Mouse (Mus musculus) 416B (cell line): ENCODE measurements around the gene Pa2g4.
"Not testable (repeated sequence)": the region's sequence is repeated elsewhere in the genome, so short reads cannot be mapped to it uniquely, and the experiment has no call there.

Source experiments
- DNase-seq: peaks from one replicate; pipeline ENCODE4 v3.0.0; 2011; ENCODE audit warnings: low read depth

Pa2g4 gene

DNA sequence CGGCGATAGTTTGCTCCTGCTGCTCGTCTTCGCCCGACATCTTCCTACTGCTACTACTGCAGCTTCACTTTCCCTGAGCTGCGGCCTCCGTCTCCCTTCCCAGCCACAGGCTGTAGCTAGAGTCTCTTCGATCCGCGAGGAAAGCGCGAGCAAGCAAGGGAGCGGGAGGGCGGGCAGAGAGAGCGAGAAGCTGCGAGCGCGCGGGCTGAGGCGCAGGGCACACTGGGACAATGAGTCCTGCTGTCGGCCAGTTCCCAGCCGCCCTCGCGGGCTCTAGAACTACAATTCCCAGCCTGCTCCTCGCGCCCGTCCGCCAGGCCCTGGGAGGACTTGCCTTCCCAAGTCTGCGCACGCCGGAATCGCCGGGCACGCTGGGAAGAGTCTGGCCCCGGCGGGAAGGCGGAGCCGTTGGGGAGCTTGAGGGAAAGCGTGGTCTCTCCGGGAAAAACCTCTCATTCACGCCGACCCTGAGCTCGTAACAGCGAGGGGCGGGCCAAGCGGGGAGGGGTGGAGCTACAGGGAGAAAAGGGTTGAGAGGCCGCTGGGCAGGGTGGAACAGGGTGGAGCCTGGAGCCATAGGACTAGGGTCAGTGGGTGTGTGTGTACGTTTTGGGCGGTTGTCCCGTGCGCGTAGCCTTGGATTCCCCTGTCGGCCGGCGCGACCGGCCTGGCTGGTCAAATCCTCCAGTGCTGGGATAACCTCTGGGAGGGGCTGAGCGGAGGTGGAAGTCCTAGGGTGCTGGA is at the start of gene Pa2g4:
TSS of gene Pa2g4 (minus strand) at position 200 of the 744 bp plus-strand sequence.
- peak; percentile 100 for DNase-seq

DNA sequence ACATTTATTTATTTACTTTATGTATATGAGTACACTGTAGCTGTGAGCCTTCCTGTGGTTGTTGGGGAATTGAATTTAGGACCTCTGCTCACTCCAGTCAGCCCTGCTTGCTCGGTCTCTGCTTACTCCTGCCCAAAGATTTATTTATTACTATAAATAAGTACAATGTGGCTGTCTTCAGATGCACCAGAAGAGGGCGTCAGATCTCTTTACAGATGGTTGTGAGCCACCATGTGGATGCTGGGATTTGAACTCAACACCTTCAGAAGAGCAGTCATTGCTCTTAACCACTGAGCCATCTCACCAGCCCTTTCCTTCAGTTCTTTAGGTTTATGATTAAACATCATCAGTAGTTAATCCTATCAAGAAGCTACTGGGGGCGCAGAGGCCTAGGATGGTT is 49.1 kb upstream of the Pa2g4 start:
- no peak for DNase-seq

DNA sequence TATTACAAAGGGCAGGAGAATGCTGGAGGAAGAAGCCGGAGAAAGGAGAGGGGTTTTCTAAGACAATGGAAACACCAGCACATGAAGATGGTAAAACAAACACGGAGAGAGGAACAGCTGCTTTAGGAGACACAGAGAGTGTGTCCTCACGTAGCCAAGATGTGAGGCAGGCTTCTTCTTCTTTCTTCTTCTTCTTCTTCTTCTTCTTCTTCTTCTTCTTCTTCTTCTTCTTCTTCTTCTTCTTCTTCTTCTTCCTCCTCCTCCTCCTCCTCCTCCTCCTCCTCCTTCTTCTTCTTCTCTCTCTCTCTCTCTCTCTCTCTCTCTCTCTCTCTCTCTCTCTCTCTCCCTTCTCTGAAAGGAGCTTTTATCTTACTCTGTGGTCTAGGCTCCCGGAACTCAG is 48.0 kb upstream of the Pa2g4 start:
- DNase-seq: not testable (repeated sequence)

- no peak for DNase-seq
Observed at GRCm38 (mm10) chr10:128613154-128613440, 47.3 kb upstream of the Pa2g4 start.

- peak; percentile 88 for DNase-seq
Observed at GRCm38 (mm10) chr10:128612433-128613153, 46.8 kb upstream of the Pa2g4 start.

DNA sequence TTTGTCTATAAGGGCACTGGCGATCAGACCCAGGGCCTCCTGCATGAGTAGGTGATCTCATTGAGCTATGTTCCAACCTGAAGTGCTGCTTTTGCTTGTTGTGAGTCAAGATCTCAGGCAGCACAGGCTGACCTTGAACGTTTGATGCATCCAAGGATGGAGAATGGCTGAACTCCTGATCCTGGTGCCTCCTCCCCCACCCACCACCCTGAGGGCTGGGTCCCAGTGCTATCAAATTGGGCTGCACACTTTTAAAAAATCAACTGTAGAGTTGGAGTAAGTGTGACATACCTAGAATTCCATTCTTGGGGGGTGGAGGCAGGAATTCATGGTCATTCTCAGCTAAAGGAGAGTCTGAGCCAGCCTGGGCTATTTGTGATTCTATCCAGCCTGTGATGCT is 40.7 kb upstream of the Pa2g4 start:
- no peak for DNase-seq

DNA sequence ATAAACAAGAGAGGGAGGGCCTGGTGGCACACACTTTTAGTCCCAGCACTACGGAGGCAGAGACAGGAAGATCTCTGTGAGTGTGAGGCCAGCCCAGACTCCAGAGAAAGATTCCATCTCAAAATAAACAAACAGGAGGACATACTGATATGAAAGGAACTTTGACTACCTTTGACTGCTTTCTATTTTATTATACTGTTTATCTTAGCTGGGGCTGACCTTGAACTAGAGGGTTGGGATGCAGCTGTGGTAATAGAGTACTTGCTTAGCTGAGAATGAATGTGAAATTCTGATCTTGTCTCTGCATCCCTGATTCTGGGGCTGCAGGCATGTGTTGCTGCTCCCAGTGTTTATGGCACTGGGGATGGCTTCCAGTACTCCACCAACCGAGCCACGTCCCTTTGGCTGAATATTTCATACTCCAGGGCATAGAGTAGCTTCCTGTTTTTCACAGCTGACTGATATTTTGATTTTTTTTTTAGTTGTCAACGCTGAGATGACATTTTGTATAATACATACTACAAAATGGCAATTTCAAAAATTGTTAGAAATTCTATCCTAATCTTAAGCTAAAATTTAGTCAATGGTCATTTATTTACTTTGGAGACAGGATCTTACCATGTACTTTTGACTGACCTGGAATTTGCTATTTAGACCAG is 36.8 kb upstream of the Pa2g4 start:
- no peak for DNase-seq

- DNase-seq: no peak
Observed at GRCm38 (mm10) chr10:128601499-128601898, 35.7 kb upstream of the Pa2g4 start.

DNA sequence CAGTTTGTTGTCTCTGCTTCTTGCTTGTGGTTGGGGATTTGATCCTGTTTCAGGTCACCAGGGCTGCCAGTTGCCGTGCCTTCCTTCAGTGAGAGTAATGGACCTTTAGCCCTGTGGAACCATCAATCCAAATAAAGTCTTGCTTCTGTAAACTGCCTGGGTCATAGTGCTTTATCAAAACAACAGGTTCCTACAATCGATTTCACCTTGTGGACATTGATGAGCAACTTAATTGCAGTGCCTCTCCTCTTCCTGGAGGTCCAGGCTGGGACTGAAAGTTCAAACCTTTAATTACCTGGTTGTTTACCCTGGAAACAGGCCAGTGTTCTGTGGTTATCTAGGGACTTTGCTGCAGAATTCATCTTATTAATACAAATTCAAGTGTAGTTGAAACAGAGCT is 32.7 kb upstream of the Pa2g4 start:
- no peak for DNase-seq

DNA sequence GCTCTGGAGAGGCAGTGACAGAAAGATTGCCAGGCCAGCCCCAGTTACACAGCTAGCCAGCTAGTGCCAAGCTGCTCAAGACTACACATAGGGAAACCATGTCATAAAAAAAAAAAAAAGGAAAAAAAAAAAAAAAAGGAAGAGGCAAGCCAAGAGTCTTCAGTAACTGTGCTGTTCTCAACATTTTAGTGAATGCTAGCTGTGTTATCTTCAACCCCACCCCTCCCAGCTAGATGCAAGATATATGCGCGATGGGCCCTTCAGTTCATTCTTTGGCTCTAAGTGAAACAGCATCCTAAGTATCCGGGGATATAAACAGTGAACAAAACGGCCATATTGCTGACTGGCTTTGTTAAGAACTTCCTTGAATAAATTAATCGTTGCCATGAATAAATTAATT is 27.0 kb upstream of the Pa2g4 start:
- no peak for DNase-seq

- DNase-seq: peak; percentile 49
Observed at GRCm38 (mm10) chr10:128591436-128591835, 25.6 kb upstream of the Pa2g4 start.

DNA sequence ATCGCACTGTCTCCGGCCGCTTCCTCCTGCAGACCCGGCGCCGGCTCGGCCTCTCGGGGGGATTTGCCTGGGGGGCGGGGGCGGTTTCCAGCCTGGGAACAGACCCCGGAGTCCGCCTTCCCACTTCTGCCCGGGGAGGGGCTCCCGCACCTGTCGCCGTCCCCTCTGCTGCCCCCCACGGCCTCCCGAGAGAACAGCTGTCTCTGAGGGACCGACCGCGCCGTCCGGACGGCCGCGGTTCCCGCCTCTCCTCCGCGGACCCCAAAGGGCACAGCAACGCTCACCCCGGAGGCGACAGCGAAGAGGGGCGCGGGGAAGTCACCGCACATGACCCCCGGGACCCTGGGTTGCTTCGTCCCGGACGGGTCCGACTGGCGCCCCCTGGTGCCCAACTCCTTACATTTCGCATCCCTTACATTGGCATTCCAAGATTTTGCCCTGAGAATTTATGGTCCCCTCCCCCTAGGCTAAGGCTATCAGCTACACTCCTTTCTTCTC is 24.5 kb upstream of the Pa2g4 start:
- peak; percentile 59 for DNase-seq

GRCm38 (mm10) chr10:128589464-128590192 is 23.8 kb upstream of the Pa2g4 start, which contains the start of gene Erbb3:
Gene Erbb3, minus strand, starts transcription at chr10:128589652.
- peak; percentile 76 for DNase-seq

DNA sequence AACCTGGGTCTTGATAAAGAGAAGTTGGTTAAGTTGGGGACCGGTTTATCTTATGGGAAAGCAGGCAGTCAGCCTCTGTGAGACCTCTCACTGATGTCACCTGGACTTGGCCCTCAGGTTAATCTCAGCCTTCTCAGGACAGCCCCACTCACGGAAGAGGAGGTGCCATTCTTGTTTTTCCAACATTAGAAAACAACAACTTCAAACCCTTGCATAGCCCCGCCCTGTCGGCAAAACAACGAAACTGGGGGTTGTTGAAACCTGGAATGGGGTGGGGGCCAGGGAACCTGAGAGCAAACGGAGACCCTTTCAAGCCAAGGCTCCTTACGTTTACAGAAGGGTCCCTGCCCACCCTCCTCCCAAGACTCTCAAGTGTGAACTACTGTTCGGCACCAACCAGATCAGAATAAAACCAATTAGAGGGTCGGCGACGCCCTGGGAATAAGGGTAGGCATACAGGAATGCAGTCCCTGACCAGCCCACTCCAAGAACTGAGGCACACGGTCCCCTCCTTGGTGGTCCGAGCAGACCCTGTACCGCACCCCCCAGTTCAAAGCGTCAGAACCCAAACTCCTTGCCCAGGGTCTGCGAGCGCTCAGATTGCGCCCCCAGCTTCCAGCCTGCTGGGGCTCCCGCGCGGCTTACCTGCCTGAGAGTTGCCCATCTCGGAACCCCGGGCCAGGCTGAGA is 23.1 kb upstream of the Pa2g4 start:
- no peak for DNase-seq

- DNase-seq: no peak
Observed at GRCm38 (mm10) chr10:128588136-128588535, 22.3 kb upstream of the Pa2g4 start.

- no peak for DNase-seq
Observed at GRCm38 (mm10) chr10:128587697-128588096, 21.9 kb upstream of the Pa2g4 start.

- DNase-seq: no peak
Observed at GRCm38 (mm10) chr10:128587120-128587519, 21.3 kb upstream of the Pa2g4 start.

DNA sequence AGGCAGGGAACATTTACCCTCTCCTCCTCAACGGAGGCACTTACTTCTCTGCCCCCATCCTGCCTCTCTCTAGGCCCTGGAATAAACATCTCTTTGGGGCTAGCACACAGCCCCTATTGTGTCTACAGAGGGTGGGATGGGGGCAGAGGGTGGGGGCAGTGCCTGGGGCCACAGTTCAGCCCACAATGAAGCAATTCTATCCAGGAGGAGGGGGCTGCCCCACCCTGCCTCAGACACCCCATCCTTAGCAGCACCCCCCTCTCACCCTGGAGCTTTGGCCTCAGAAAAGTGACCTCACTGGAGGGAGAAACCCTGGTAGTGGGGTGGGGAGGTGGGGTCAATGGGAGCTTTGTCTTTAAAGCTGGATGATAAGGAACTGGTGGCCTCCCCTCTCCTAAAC is 20.8 kb upstream of the Pa2g4 start:
- DNase-seq: no peak

DNA sequence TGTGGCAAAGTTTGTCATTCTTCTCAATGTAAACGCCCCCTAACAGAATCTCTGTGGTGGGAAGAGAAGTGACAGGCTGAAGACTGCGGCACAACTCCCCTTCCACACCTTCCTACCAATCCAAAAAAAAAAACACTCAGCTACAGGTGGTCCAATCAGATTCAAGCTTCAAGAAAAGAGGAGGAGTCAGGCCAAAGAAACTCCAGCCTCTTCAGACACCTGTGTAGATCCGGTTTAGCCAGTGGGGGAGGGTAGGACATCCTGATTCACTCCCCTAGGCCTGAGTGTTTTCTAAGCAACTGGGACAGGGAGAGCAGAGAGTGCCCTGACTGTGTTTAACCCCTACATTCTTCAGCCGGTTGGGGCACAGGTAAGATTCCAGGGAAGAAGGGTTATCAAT is 18.6 kb upstream of the Pa2g4 start:
- DNase-seq: no peak

GRCm38 (mm10) chr10:128583644-128584043 is 17.9 kb upstream of the Pa2g4 start:
- no peak for DNase-seq

DNA sequence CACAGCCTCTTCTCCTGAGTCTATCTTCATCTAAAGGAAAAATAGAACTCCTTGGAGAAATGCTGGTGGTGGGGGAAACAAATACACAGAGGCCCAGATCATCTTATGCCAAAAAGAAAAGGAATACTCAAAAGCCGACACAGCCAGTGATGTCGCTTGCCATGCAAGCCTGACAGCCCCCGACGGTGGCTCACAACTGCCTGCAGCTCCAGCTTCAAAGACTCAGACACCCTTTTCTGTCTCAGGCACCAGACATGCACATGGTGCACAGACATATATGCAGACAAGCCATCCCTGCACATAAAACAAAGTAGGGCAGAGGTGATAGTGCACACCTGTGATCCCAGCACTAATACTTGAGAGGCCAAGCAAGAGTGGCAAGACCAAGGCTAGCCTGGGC is 13.9 kb upstream of the Pa2g4 start:
- no peak for DNase-seq

- DNase-seq: no peak
Observed at GRCm38 (mm10) chr10:128579298-128579697, 13.5 kb upstream of the Pa2g4 start.
